Mouse (Mus musculus): ENCODE data around the gene Dclk1.

DNA sequence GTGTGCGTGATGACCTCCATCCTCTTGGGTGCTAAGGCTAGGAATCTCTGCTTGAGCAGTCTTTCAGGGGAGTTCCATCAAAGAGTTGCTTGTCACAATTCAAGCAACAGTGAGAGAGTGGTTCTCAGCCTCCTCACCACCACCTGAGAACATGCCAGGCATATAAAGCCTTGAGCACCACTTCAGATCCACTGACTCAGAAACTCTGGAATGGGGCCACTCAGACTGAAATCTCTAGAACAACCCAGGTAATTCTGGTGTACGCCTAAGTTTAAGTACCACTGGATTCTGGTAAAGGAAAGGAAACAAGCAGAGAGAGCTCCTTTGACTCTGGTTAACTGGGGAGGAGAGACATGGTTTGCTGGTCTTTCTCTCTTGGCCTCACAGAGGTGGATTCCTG lies 210.3 kb downstream of the Dclk1 start:
- TF ChIP-seq USF1 (IDR thresholded peaks at IDR 0.05; ENCODE audit: low read depth) (no peak), POLR2A (IDR thresholded peaks at IDR 0.05; ENCODE audit: insufficient read length, low read depth) (no peak), MYOD1 (IDR thresholded peaks at IDR 0.05; ENCODE audit: control insufficient read depth in 1 of 3, insufficient read length in 2 of 3, low read depth in 2 of 3) (no peak), TCF12 (IDR thresholded peaks at IDR 0.05; ENCODE audit: insufficient read depth, poor library complexity, severe bottlenecking) (no peak), E2F4 (IDR thresholded peaks at IDR 0.05; ENCODE audit: insufficient read depth) (no peak), REST (IDR thresholded peaks at IDR 0.05; ENCODE audit: insufficient read depth, insufficient read length) (no peak), CEBPB (IDR thresholded peaks at IDR 0.05; ENCODE audit: insufficient read depth, poor library complexity, severe bottlenecking) (no peak), TCF3 (IDR thresholded peaks at IDR 0.05; ENCODE audit: insufficient read length, low read depth) (no peak), POLR2AphosphoS2 (IDR thresholded peaks at IDR 0.05; ENCODE audit: insufficient read length, low read depth) (no peak), MAX (IDR thresholded peaks at IDR 0.05; ENCODE audit: low read depth) (no peak)

Data from myocyte (in vitro differentiated cells).